Mouse (Mus musculus): ENCODE measurements around the gene Gfm2.

- TF ChIP-seq CTCF (IDR thresholded peaks at IDR 0.05; ENCODE audit: borderline replicate concordance, extremely low read depth, insufficient read depth, insufficient read length) (no peak), POLR2A (IDR thresholded peaks at IDR 0.05; ENCODE audit: borderline replicate concordance, extremely low read depth, insufficient read depth, insufficient read length, poor library complexity, severe bottlenecking) (no peak)
These were observed 46.9 kb downstream of the Gfm2 start for GRCm38 (mm10) chr13:97184656-97185055.

All from brain, embryonic 14.5 days (tissue).